20 mouse cellular contexts compared by ENCODE assay signal in the genomic region with DNA sequence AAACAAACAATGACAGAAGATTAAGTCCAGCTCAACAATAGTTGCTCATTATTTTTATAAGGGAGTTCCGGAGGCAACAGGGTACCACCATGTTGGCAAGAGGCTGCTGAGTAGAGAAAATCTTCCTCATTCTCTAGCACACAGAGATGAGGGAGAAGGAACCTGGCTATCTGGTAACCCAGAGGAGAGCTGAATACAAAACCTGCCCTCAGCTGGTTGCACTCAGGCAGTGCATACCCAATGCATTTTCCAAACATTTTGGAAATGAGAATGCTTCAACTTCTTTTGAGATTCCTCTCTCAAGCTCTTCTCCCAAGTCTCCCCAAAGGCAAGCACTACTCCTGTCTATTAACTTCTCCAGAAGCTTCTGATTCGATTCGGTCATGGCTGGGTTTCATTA. TPM values are rescaled to one million over a fixed set of nuclear protein-coding genes. Genes with fewer than 3 reads are reported as not detected.
"Had no signal": no experiment of that assay in that cellular context is flagged by ENCODE, and none has a peak within 500 bp of the region (broad histone marks: within the 10 kb centered on the region; RNA-seq: fewer than 3 reads in every experiment).

No protein-coding gene starts in this region.

- H3K36me3 ChIP-seq: liver, embryonic 13.5 days; lung, embryonic 15.5 days; midbrain, embryonic 10.5 days; neural tube, embryonic 12.5 days; neural tube, embryonic 15.5 days; stomach, embryonic 15.5 days had no signal

- H3K4me3 ChIP-seq: liver, embryonic 13.5 days; lung, embryonic 15.5 days; midbrain, embryonic 10.5 days; neural tube, embryonic 12.5 days; neural tube, embryonic 15.5 days; stomach, embryonic 15.5 days had no signal

- H3K27ac ChIP-seq: kidney, postnatal 0 days; liver, embryonic 13.5 days; lung, embryonic 15.5 days; macrophage; midbrain, embryonic 10.5 days; neural tube, embryonic 12.5 days; stomach, embryonic 15.5 days had no signal

- H3K9me3 ChIP-seq: liver, embryonic 13.5 days; lung, embryonic 15.5 days; midbrain, embryonic 10.5 days; neural tube, embryonic 12.5 days; neural tube, embryonic 15.5 days; stomach, embryonic 15.5 days had no signal

- ATAC-seq: intestine, embryonic 16.5 days had no signal

- H3K4me2 ChIP-seq: liver, embryonic 13.5 days; lung, embryonic 15.5 days; neural tube, embryonic 12.5 days; neural tube, embryonic 15.5 days; stomach, embryonic 15.5 days had no signal

- H3K27me3 ChIP-seq: liver, embryonic 13.5 days; lung, embryonic 15.5 days; neural tube, embryonic 12.5 days; neural tube, embryonic 15.5 days; stomach, embryonic 15.5 days had no signal

- H3K4me1 ChIP-seq: liver, embryonic 13.5 days; lung, embryonic 15.5 days had no signal

- H3K9ac ChIP-seq: liver, embryonic 13.5 days; lung, embryonic 15.5 days; neural tube, embryonic 12.5 days; neural tube, embryonic 15.5 days; stomach, embryonic 15.5 days had no signal

- DNase-seq: kidney, adult 2 months; kidney, postnatal 25 days; liver, embryonic 13.5 days; lung, postnatal 14 days; midbrain, embryonic 14.5 days; retina, postnatal 1 day; right cerebral cortex, postnatal 25 days; spleen, adult 18-20 months; thymus, adult 18-20 months; thymus, postnatal 14 days; thymus, postnatal 4 days had no signal

RNA-seq across cellular contexts. Expression of a gene that starts 36.3 kb away (rescaled TPM):
- total RNA-seq: megakaryocyte, adult 5-6 weeks had no signal
